Mouse (Mus musculus): ENCODE data around the gene Patj. TPM values are rescaled to one million over a fixed set of nuclear protein-coding genes. Genes with fewer than 3 reads are reported as not detected.

Gene Patj
- total and polyA plus RNA-seq, 2 experiments from 2014 or later: 11.6 to 24.6 TPM

GRCm38 (mm10) chr4:98767134-98768133 is 371.8 kb downstream of the Patj start:
- H3K4me2 ChIP-seq (ENCODE audit: low read depth, low read length): no peak overlapping the region
- no peaks in the 10 kb centered on the region for H3K36me3 ChIP-seq (ENCODE audit: insufficient read depth, low read length)
- no peaks in the 10 kb centered on the region for H3K4me1 ChIP-seq (ENCODE audit: insufficient read depth, low read length)
- H3K27ac ChIP-seq: no peak overlapping the region
- no peak overlapping the region for H3K9ac ChIP-seq (replicated peaks; ENCODE audit: low read length)
- H3K4me3 ChIP-seq (ENCODE audit: low read length): no peak overlapping the region
- TF ChIP-seq CTCF (IDR thresholded peaks at IDR 0.05; ENCODE audit: low read depth): no peak
- ATAC-seq (no peak), DNase-seq (ENCODE audit: low spot score) (no peak)
- 84% methylated on average over 14 of the region's 14 CpGs for WGBS
- no peaks in the 10 kb centered on the region for H3K9me3 ChIP-seq (ENCODE audit: low read length)
- H3K27me3 ChIP-seq (ENCODE audit: insufficient read depth, low read length): no peaks in the 10 kb centered on the region

Small RNAs within 50 kb of the gene (microRNA-seq; reads per million reads assigned to microRNA genes)
- gene Gm22625: 0 reads per million in 2 experiments
- gene Gm26154: 0 reads per million in 2 experiments

Other genes starting within 250 kb of the Patj start
- 34.9 and 47.9 TPM in 2 replicates for gene Tm2d1, start 12.5 kb upstream of the Patj start, total RNA-seq (2014; rRNA removed)
- gene Tm2d1, start 12.5 kb upstream of the Patj start, polyA plus RNA-seq (2015; fragmentation: Nextera tagmentation; extraction: Ambion mirVana): 162 and 176 TPM in 2 replicates

All from hindbrain, postnatal 0 days (tissue).